Mouse (Mus musculus): ENCODE measurements at regions not wholly inside any gene's neighbourhood (a gene's known extent, or its start where the extent isn't known, plus 50 kb on each side); places are given as distances from the start of the nearest gene placed in this dataset.

DNA sequence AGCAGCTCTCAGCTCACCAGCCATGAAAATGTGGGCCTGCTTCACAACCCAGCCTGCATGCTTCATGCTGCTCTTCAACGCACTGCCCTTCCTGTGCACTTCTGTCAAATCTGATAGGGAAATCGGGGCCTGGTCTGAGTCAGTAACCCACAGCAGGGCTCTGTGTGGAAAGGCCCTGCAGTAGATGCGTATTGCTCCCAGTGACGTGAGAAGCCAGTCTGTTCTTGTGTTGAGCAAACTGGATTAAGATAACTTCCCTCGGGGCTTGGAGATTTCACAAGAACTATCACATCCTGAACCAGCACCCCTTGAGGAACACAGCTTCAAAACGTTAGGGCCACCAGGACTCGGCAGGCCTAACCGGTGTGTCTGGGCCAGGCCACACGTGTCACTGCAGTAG, 106.5 kb upstream of the Klf14 start:
- no peak for DNase-seq (ENCODE audit: low spot score in 2 of 2)

GRCm38 (mm10) chr6:31066861-31067260, 108.0 kb upstream of the Klf14 start:
- DNase-seq (ENCODE audit: low spot score in 2 of 2) = no peak

GRCm38 (mm10) chr6:31067453-31067852, 108.6 kb upstream of the Klf14 start:
- no peak for DNase-seq (ENCODE audit: low spot score in 2 of 2)

- no peak for DNase-seq (ENCODE audit: low spot score in 2 of 2)
These were observed 110.4 kb upstream of the Klf14 start for GRCm38 (mm10) chr6:31069243-31069642.

- no peak for DNase-seq (ENCODE audit: low spot score in 2 of 2)
These were observed 111.7 kb upstream of the Klf14 start for GRCm38 (mm10) chr6:31070537-31070936.

- DNase-seq (ENCODE audit: low spot score in 2 of 2) = no peak
These were observed 112.1 kb upstream of the Klf14 start for GRCm38 (mm10) chr6:31070966-31071365.

DNA sequence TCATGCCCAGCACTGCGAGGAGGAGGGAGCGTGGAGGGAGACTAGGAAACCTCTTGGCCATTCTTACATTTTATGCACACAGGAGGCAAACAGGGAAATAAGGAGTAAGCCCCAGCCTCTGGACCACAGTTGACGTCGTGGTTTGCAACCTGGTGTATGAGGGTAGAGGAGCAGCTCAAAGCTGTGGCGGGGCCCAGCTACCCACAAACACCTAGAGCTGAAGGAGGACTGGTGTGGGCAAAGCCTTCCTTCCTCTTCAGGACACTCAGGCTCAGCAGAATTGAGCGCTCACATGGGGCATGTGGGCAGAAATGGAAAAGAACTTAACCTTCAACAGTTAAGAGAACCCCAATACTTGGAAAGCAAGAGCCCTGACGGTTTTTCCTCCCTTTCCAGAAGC, 113.2 kb upstream of the Klf14 start:
- no peak for DNase-seq (ENCODE audit: low spot score in 2 of 2)

- peak in 1 of 2 experiments; percentile 17 for DNase-seq (ENCODE audit: low spot score in 2 of 2)
These were observed 113.7 kb upstream of the Klf14 start for GRCm38 (mm10) chr6:31072559-31072958.

- DNase-seq (ENCODE audit: low spot score in 2 of 2) = no peak
These were observed 114.5 kb upstream of the Klf14 start for GRCm38 (mm10) chr6:31073338-31073737.

DNA sequence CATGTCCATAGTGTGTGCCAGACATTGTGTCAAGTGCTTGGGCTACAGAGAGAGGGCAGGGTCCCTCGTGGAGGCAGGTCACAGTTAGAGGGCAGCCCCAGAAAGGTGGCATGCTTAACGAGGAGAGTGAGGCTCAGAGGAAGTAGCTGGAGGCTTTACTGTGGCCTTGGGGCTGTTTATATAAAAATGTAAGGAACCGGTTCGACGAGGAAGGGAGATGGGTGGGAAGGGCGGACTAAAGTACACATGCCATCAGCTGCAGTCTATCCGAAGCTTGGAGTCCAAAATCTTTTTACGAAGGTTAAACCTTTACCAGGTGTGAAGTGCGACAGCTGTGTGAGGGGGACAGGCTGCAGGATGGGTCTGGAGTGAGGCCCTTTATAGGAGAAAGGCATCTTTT, 115.5 kb upstream of the Klf14 start:
- no peak for DNase-seq (ENCODE audit: low spot score in 2 of 2)

GRCm38 (mm10) chr6:31075209-31075571, 116.3 kb upstream of the Klf14 start:
- no peak for DNase-seq (ENCODE audit: low spot score in 2 of 2)

GRCm38 (mm10) chr6:31075572-31076477, 116.9 kb upstream of the Klf14 start:
- DNase-seq (ENCODE audit: low spot score in 2 of 2) = peak; percentile 31 to 69

GRCm38 (mm10) chr6:31076478-31076834, 117.6 kb upstream of the Klf14 start:
- DNase-seq (ENCODE audit: low spot score in 2 of 2) = no peak

GRCm38 (mm10) chr6:31077216-31077615, 118.3 kb upstream of the Klf14 start:
- no peak for DNase-seq (ENCODE audit: low spot score in 2 of 2)

DNA sequence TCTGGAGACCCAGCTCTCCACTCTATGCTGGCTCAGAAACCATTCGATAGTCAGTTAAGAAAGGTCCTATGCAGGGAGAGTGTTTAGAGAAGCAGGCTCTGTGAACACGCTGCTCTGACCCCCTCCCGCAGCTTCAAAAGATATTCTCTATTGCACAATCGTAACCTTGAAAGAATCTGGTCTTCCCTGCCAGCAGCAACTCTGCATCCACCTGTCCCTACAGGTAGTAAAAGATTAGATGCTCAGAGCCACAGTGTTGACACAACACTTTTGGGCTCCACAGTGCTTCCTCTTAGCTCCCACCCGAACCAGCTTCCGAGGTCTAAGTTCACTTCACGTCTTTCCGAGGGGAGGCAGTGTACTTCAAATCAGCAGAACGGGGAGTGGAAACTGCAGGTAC, 118.9 kb upstream of the Klf14 start:
- no peak for DNase-seq (ENCODE audit: low spot score in 2 of 2)

DNA sequence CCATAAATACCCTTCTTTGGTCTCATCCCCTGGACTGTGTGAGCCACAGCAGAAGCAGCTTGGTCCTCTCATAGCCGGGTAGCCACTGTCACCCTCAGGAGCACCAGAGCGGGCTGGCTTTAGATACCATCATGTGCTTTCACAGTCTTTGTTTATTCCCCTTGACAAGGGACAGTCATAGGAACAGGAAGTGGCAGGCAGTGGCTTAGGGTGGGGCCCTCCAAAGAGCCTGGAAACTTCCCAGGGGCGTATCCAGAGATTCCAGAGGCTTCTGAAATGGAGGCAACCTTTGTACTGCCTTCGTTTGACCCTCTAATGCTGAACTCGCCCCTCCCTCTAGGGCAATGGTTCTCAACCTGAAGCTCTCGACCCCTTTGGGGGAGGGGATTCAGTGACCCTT, 119.5 kb upstream of the Klf14 start:
- DNase-seq (ENCODE audit: low spot score in 2 of 2) = no peak

GRCm38 (mm10) chr6:31079586-31080259, 120.8 kb upstream of the Klf14 start:
- no peak for DNase-seq (ENCODE audit: low spot score in 2 of 2)

DNA sequence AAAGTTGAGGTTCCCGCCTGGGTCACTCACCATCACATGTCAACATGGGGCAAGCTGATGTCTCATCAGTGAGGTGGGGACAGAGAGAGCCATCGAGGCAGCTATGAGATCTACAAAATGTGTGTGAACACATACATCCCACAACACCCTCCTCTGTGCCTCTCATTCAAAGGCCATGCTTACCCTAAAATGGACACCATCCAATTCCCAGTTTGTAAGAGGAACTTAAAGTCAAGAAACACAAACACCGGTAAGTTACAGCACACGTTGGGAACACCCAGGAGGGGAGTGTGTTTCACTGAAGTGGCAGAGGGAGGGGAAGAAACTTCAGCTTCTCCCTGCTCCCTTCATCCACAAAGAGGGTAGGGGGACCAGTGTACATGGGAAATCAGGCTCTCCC, 121.4 kb upstream of the Klf14 start:
- no peak for DNase-seq (ENCODE audit: low spot score in 2 of 2)

DNA sequence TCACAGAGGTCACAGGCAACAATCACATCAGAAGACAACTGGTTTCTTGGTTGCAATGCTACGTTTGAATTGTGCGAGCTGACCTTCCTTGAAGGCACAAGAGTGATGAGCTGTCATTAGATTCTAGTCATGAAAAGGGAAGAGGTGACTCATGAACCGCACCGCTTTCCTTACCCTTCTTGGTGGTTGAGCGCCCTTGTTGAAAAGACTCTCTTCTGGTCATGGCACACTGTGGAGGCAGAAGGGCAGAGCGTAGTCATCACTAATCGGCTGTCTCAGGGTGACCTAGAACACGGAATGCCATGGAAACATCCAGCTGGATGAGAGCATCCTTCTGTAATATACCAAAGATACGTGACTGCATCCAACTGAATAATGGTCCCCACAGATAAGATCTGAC, 121.8 kb upstream of the Klf14 start:
- DNase-seq (ENCODE audit: low spot score in 2 of 2) = no peak

- DNase-seq (ENCODE audit: low spot score in 2 of 2) = no peak
These were observed 122.4 kb upstream of the Klf14 start for GRCm38 (mm10) chr6:31081238-31081637.

- no peak for DNase-seq (ENCODE audit: low spot score in 2 of 2)
These were observed 123.1 kb upstream of the Klf14 start for GRCm38 (mm10) chr6:31081988-31082387.

DNA sequence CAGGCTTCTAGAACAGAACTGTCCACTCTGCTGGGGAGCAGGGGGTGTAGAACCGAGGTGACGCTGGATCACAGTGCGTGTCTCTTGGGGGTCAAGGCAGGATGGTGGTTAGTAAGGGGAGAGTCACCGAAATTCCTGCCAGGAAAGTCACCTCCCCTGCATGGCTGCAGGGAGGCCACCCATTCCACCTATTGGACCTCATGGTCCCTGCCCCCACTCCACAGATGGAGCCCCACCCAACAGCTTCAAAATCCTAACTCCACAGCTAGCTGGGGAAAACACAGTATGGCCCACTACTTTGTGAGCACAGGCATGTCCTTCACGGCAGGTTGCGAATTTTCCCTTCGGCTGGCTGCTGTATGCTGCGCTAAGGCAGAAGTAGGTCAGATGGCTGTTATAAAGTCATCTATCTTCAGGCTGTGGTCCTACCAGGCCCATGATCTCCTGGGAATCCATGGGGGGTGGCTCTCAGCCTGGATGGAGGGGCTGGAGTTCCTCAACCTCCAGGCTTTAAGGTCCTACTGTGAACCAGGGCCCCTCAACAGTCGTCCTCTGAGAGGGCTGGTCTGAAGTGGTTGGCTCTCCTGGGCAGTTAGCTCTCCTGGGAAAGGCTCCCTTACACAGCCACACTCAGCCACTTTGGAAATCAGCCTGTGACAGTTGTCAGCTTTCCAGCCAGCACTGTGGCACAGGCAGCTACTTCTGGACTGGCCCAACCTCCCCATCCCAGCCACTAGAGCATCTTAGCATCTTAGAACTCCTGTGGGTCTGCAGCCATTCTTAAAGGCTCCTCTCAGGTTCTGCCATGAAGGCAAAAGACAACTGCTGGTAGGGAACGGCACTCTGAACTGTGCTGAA, 124.0 kb upstream of the Klf14 start:
- no peak for DNase-seq (ENCODE audit: low spot score in 2 of 2)
